Mouse (Mus musculus) stomach, embryonic 15.5 days (tissue): ENCODE data around the gene Krt35. TPM values are rescaled to one million over a fixed set of nuclear protein-coding genes. Genes with fewer than 3 reads are reported as not detected.

Source experiments
- ATAC-seq: fragments of 200-750 bp; cut with Nextera tagmentation; 2 replicates; pipeline ENCODE4 v1.8.0; 2017; ENCODE audit warnings: low read depth, moderate number of reproducible peaks, moderate TSS enrichment; ENCODE audit not compliant: insufficient read depth, low FRiP score
- H3K27ac ChIP-seq: fragments of 300-500 bp; sonication (generic); 2 replicates; pipeline ENCODE4 v1.5.1; 2015; ENCODE audit warnings: mild to moderate bottlenecking, inconsistent platforms
- H3K27me3 ChIP-seq: fragments of 300-500 bp; sonication (generic); replicated peaks from 2 replicates; pipeline ENCODE4 v1.6.1; 2015; ENCODE audit warnings: inconsistent platforms
- H3K36me3 ChIP-seq: fragments of 300-500 bp; sonication (generic); 2 replicates; pipeline ENCODE4 v1.6.1; 2015; ENCODE audit warnings: inconsistent platforms
- H3K4me1 ChIP-seq: fragments of 300-500 bp; sonication (generic); 2 replicates; pipeline ENCODE4 v1.6.1; 2015; ENCODE audit warnings: inconsistent platforms
- H3K4me2 ChIP-seq: fragments of 300-500 bp; sonication (generic); 2 replicates; pipeline ENCODE4 v1.6.1; 2015; ENCODE audit warnings: mild to moderate bottlenecking, inconsistent platforms
- H3K4me3 ChIP-seq: fragments of 300-500 bp; sonication (generic); replicated peaks from 2 replicates; pipeline ENCODE4 v1.5.1; 2015; ENCODE audit warnings: inconsistent platforms
- H3K9ac ChIP-seq: fragments of 300-500 bp; sonication (generic); 2 replicates; pipeline ENCODE4 v1.6.1; 2015; ENCODE audit warnings: inconsistent platforms
- H3K9me3 ChIP-seq: fragments of 300-500 bp; sonication (generic); 2 replicates; pipeline ENCODE4 v1.6.1; 2016; ENCODE audit warnings: inconsistent platforms
- WGBS: fragments of 180-500 bp; shearing (Covaris S2); methylation state at CpG from one replicate; pipeline ENCODE4 v1.1.7; 2015; 5-methylcytosine and 5-hydroxymethylcytosine counted together
- polyA plus RNA-seq: library from polyadenylated mRNA; unstranded; fragments of >200 nt; fragmentation: Nextera tagmentation; extraction: Ambion mirVana; gene quantifications from 2 replicates; pipeline ENCODE4 v1.2.1, GENCODE M21; 2015

Krt35 gene
- polyA plus RNA-seq, 1 experiment from 2014 or later: 0.32 TPM

DNA sequence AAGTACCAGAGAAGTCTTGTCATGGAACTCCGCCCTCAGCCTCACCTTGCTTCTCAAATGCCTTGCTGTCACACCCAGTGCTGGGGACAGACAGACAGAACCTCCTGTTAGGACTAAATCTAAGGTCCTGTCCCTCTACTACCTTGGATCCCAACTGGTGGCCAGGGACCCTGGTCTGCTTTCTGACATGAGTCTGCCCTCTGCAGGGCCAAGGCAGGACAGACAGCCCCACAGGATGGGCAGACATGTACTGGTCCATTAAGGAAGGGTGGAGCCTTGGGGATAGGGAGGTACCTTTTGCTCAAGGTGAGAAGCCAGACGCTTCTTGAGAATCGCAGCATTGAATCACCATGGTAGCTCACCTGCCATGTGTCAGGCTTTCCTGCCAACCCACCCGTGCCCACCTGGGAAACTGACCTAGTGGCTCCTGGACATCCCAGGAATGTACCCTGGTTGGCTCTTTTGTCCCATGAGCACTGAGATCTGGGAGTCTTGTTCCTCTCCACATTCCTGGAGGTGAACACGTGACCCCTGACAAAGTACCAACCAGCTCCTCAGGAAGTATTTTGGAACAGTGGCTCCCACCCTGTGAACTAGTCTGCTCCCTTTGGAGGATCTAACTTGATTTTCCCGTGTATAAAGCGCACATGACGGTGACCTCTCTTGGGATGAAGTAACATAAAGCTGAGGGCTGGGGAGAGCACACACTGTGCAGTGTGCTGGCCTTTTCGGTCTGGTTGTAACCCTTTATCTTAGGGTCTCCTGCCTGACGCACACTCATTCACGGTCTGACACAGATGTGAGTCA is 17.1 kb upstream of the Krt35 start:
- peak; percentile 76; the same call in 1 of the 2 replicates for ATAC-seq
- Histone ChIP-seq H3K9me3 (no peaks in the 10 kb centered on the region), H3K9ac (no peak overlapping the region), H3K4me1 (no peaks in the 10 kb centered on the region), H3K27me3 (no peaks in the 10 kb centered on the region), H3K4me3 (no peak overlapping the region), H3K4me2 (no peak overlapping the region), H3K27ac (peak overlapping the region; percentile 57), H3K36me3 (no peaks in the 10 kb centered on the region)
- WGBS: 68% methylated on average over 11 of the region's 11 CpGs

DNA sequence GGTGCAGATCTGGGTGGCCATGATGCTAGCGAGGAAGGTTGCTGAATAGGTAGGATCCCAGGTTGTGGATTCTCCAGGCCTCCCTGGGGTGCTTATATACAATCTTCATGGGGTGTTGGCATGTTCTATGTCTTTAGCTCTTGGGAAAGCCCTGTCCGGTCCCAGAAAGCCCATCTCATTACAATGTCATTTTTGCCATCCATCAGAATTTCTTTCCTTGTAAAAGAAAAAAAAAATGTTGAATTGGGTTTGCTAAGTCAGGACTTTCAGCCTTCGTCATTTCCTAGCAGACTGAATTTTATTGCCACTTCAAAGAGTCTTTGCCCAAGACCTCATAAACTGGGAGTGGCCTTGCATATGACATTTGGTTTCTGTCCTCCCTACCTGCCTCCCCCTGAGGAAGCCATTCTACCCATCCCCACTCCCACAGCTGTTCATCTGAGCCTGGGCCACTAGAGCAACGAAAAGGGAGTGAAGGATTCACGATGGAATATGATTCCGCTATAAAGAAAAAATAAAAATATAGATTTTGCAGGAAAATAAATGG is 9.6 kb upstream of the Krt35 start, which contains the start of gene Krt36:
Gene Krt36 (minus strand): TSS at position 51 of the 547 bp plus-strand sequence.
- Histone ChIP-seq H3K4me1 (no peaks in the 10 kb centered on the region), H3K36me3 (no peaks in the 10 kb centered on the region), H3K27ac (no peak within 1 kb of the TSS), H3K4me3 (no peak within 1 kb of the TSS), H3K9ac (no peak within 1 kb of the TSS), H3K4me2 (no peak within 1 kb of the TSS), H3K9me3 (no peaks in the 10 kb centered on the region), H3K27me3 (no peaks in the 10 kb centered on the region)
- WGBS: 81% methylated on average over 6 of the region's 6 CpGs
- ATAC-seq: no peak

DNA sequence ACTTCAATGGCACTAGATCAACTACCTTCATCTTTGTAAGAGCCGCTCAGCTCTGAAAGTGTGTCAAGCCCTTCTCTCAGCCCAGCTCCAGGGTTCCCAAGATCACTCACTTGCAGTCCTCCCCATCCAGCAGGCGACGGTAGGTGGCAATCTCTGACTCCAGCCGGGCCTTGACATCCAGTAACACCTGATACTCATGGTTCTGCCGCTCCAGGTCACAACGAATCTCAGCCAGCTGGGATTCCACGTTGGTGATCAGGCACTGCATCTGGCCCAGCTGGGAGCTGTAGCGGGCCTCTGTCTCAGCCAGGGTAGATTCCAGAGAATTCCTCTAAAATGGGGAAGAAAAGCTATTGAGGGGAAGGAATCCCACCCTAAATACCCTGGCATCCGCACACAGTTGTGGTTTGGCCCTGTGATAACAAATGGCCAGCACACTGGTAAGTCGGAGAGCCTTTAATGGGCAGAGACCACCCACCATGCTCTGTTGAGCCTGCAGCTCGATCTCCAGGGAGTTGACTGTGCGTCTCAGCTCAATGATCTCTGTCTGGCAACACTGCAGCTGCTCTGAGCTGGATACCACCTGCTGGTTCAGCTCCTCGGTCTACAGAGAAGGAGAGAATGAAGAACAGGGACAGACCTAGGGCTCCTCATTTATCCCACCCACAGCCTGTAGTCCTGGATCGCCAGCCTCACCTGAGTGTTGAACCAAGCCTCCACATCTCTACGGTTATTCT is 6.8 kb upstream of the Krt35 start:
- Histone ChIP-seq H3K9ac (no peak overlapping the region), H3K4me2 (no peak overlapping the region), H3K36me3 (no peaks in the 10 kb centered on the region), H3K4me1 (no peaks in the 10 kb centered on the region), H3K9me3 (no peaks in the 10 kb centered on the region), H3K27me3 (no peaks in the 10 kb centered on the region), H3K27ac (no peak overlapping the region), H3K4me3 (no peak overlapping the region)
- no peak for ATAC-seq
- WGBS: 57% methylated on average over 15 of the region's 15 CpGs

DNA sequence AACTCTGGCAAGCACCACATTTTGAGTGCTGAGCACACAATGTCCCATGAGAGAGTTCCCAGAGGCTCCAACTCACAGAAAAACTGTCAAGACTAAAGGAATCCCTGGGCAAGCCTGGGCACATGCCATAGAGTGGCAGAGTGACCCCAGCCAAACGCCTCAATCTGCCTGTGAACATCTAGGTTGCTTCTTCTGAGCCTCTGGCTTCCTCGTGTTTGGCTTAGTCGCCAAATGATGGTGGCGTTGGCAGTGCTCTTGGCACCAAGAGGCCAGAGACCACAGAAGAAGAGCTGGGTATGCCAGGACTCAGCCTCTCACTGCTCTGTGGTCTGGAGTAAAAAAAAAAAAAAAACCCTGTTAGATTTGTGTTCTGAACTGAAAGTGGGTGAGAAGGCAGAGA is 4.3 kb upstream of the Krt35 start:
- Histone ChIP-seq H3K4me2 (no peak overlapping the region), H3K4me1 (no peaks in the 10 kb centered on the region), H3K4me3 (no peak overlapping the region), H3K36me3 (no peaks in the 10 kb centered on the region), H3K9ac (no peak overlapping the region), H3K9me3 (no peaks in the 10 kb centered on the region), H3K27me3 (no peaks in the 10 kb centered on the region), H3K27ac (no peak overlapping the region; the same call in 1 of the 2 replicates)
- WGBS: 76% methylated on average over 4 of the region's 4 CpGs
- no peak for ATAC-seq

DNA sequence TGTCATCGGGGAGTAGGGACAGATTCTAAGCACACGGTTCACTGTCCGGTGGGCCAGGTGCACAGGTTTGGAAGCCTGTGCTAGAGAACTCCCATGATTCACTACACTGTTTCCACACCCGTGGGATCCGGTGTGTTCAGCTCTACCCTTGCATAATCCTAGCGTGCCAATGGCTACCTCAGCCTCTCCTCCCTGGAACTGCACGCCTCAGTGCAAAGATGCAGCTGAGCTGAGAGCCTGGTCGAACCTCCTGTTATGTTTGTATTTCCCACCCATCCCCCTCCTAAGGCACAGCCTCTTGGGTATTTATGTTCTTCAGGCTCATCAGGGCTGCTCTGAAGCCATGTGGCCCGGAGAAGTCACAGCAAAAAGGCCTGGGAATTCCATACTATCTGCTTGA is 1.8 kb upstream of the Krt35 start:
- H3K27ac ChIP-seq: no peak overlapping the region
- no peak overlapping the region for H3K9ac ChIP-seq
- no peaks in the 10 kb centered on the region for H3K27me3 ChIP-seq
- WGBS: 59% methylated on average over 9 of the region's 9 CpGs
- H3K4me1 ChIP-seq: no peaks in the 10 kb centered on the region
- H3K36me3 ChIP-seq: no peaks in the 10 kb centered on the region
- no peak for ATAC-seq
- no peak overlapping the region for H3K4me3 ChIP-seq
- no peak overlapping the region for H3K4me2 ChIP-seq
- H3K9me3 ChIP-seq: no peaks in the 10 kb centered on the region

DNA sequence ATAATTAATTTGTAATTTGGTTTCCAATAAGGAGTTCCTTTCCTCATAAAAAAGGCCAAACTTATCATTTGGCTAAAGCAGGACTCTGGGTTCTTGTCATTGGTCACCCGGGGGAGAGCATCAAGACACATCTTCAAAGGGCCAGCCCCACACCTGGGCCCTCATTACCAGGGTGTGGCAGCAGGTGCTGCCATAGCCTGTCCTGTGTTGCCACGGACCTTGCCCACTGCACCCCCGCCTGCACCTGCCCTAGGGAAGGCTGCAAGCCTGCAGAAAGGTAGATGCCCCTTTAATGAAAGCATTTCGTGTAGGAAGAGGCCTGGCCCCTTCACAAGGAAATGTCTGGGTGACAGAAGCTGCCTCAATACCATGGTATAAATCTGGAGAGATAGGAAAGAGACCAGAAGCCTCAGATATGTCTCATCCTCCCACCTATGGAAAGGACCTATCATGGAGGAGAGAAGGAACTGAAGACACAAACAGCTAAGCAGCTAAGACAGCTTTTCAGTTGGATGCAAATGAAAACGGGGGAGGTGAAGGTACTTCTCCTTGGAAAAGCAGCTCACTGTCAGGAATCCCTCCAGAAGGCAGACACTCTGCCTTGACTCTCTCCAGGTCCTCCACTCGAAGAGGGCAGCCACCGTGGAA is 7.5 kb downstream of the Krt35 start:
- WGBS: 62% methylated on average over 7 of the region's 7 CpGs
- no peak overlapping the region for H3K27ac ChIP-seq
- no peaks in the 10 kb centered on the region for H3K27me3 ChIP-seq
- no peak for ATAC-seq
- no peaks in the 10 kb centered on the region for H3K9me3 ChIP-seq
- no peak overlapping the region for H3K9ac ChIP-seq
- H3K4me1 ChIP-seq: no peaks in the 10 kb centered on the region
- no peak overlapping the region for H3K4me2 ChIP-seq
- H3K36me3 ChIP-seq: no peaks in the 10 kb centered on the region
- H3K4me3 ChIP-seq: no peak overlapping the region

DNA sequence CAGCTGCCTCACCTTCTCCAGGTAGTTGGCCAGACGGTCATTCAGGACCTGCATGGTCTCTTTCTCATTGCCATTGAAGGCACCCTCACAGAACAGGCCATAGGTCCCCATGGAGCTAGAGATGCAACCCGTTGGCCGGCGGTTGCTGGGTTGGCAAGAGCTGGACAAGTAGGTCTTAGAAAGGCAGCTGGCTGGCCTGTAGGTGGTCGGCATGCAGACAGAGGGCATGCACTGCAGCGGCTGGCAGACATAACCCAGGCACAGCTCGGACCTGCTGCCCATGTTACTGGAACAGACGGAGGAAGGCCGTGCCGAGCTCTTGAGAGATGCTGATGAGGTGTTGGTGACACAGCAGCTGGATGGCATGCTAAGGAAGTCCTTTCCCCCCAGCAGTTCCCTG is 8.2 kb downstream of the Krt35 start, which contains the start of gene Krt32:
Gene Krt32 (minus strand): TSS at position 366 of the 400 bp plus-strand sequence.
- H3K9me3 ChIP-seq: no peaks in the 10 kb centered on the region
- H3K36me3 ChIP-seq: no peaks in the 10 kb centered on the region
- H3K27ac ChIP-seq: no peak within 1 kb of the TSS
- H3K9ac ChIP-seq: no peak within 1 kb of the TSS
- no peak for ATAC-seq
- no peak within 1 kb of the TSS for H3K4me2 ChIP-seq
- H3K27me3 ChIP-seq: no peaks in the 10 kb centered on the region
- no peaks in the 10 kb centered on the region for H3K4me1 ChIP-seq
- no peak within 1 kb of the TSS for H3K4me3 ChIP-seq
- WGBS: 88% methylated on average over 10 of the region's 10 CpGs

DNA sequence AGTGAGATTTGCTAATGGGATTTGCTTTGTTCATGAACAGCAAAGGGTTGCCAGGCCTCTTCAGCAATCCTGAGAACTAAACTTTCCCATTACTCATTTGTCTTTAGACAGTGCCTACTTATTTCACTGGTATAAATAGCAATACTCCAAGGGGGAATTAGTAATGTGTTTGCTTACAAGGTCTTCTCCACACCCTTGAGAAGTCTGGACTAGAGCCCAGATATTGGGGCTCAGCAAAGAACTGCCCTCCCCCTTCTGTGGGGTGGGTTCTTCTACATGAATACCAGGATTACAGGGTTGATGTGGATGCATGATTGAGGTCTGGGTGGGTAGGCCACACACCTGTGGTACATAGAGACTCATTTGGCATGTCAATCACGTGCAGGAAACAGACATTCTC is 22.2 kb downstream of the Krt35 start:
- H3K36me3 ChIP-seq: no peaks in the 10 kb centered on the region
- peak overlapping the region; percentile 67; the same call in 1 of the 2 replicates for H3K27ac ChIP-seq
- no peaks in the 10 kb centered on the region for H3K4me1 ChIP-seq
- no peaks in the 10 kb centered on the region for H3K9me3 ChIP-seq
- WGBS: 43% methylated on average over 1 of the region's 1 CpGs
- H3K4me3 ChIP-seq: no peak overlapping the region
- no peak overlapping the region for H3K4me2 ChIP-seq
- no peaks in the 10 kb centered on the region for H3K27me3 ChIP-seq
- peak; percentile 63 for ATAC-seq
- H3K9ac ChIP-seq: no peak overlapping the region

DNA sequence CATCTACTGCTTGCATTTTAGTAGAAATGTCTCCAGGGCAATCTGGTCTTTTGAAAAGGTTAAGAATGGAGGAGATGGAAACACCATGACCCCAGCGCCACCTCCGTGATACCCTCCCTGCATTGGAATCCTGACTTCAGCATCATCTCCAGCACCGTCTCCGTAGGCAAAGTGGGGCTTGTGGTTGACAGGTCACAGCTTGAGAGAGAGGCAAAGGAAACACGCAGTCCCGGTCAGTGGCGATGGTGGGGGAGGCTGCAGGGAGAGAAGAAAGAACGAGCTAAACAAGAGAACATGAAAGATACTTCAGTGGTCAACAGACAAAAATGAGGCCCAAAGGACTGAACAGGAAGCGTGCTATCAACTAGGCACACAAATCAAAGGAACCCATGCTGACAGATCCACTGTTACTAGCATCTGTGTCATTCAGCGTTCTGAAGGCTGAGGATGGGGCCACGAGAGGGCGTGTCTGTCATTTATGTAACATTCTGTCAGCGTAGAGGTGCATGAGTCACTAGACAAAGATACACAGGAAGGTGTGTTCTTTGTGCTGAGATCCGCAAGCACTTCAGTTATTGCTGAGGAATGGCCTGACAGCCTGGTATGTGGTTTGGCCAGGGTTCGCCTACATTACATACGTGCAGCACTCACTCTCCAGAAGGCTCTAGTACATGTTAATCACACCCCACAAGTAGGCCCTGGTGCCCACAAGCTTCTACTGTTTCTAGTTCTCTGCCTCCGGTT is 28.6 kb downstream of the Krt35 start:
- Histone ChIP-seq H3K9ac (no peak overlapping the region), H3K4me3 (no peak overlapping the region), H3K9me3 (no peaks in the 10 kb centered on the region), H3K36me3 (no peaks in the 10 kb centered on the region), H3K4me1 (no peaks in the 10 kb centered on the region), H3K4me2 (no peak overlapping the region), H3K27ac (peak overlapping the region; percentile 87), H3K27me3 (no peaks in the 10 kb centered on the region)
- ATAC-seq: peak; percentile 90
- 59% methylated on average over 17 of the region's 17 CpGs for WGBS

DNA sequence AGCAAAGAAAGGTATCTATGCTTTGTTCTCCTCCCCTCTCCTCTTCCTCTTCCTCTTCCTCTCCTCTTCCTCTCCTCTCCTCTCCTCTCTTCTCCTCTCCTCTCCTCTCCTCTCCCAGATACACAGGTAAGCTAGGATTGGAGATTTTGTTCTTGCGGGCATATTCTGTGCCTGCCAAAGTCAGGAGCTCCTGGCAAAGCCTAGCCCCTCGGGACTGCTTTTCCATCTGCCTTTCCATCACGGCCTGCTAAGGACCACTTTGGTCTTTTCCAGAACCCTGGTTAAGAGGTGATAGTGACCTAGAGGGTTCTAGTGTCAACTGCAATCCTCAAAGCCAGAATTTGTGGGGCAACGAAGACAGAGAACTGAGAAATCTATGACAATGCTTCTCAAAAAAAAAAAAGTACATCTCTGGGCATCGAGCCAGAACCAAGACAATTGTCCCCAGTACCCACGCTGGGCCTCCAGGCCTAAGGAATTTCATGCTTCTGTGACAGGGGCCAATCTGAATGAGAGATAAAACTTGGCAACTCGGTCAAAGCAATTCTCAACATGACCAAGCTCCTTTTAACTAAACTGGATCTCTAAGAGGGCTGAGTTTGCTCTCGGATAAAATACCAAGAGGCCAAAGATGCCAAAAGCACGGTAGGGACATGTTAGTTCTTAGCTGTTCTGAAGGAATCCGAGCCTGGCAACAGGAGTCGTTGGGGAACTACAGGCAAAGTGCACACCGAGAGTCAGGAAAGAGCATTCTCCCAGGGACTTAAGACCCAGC is 29.6 kb downstream of the Krt35 start:
- Histone ChIP-seq H3K4me1 (no peaks in the 10 kb centered on the region), H3K27me3 (no peaks in the 10 kb centered on the region), H3K9ac (no peak overlapping the region), H3K4me2 (no peak overlapping the region), H3K36me3 (no peaks in the 10 kb centered on the region), H3K4me3 (no peak overlapping the region), H3K9me3 (no peaks in the 10 kb centered on the region), H3K27ac (peak overlapping the region; percentile 74; the same call in 1 of the 2 replicates)
- WGBS: 68% methylated on average over 12 of the region's 12 CpGs
- no peak for ATAC-seq

DNA sequence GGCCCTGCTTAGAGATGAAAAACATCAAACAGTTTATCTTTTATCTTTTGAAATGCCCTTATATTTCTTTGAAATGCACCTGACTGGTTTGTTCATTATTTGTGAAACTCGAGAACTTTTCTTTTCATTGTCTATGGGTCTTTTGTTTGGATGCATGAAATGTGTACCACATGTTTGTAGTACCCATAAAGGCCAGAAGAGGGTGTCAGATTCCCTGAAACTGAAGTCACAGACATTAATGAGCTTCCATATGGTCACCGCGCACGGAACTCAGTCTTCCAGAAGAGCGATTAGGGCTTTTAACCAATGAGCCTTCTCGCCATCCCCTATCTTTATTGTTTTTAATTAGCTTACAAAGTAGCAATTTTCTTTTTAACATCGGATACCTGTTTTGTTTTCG is 37.2 kb downstream of the Krt35 start:
- Histone ChIP-seq H3K27me3 (no peaks in the 10 kb centered on the region), H3K4me3 (no peak overlapping the region), H3K9ac (no peak overlapping the region), H3K4me2 (no peak overlapping the region), H3K36me3 (no peaks in the 10 kb centered on the region), H3K9me3 (no peaks in the 10 kb centered on the region), H3K4me1 (no peaks in the 10 kb centered on the region), H3K27ac (no peak overlapping the region)
- no peak for ATAC-seq
- 75% methylated on average over 8 of the region's 8 CpGs for WGBS
